Mouse (Mus musculus): Measurements from ENCODE around the gene Nrg3.
"Not testable (repeated sequence)": the region's sequence is repeated elsewhere in the genome, so short reads cannot be mapped to it uniquely, and the experiment has no call there.

The Nrg3 gene

GRCm38 (mm10) chr14:38628862-38629619, 843.8 kb downstream of the Nrg3 start:
- no peak for DNase-seq (ENCODE audit: low read depth, low spot score)

DNA sequence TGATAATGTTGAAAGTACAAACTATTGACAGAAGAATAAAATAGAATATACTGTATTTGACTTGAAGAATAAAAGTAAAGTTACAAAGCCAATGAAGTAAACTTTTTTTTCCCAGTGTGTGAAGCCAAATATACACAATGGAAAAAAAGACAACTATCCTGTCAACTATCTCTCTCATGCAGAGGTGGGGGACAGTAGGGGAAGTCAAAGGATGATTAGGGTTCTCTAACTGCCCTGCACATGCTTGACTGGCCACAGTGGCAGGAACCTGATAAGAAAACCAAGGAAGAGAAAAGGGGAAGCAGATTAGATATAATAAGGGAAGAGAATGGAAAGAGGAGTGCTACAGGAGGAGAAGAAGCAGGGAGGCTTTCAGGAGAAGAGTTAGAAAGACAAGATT, 855.9 kb downstream of the Nrg3 start:
- DNase-seq (ENCODE audit: low read depth, low spot score) = no peak

DNA sequence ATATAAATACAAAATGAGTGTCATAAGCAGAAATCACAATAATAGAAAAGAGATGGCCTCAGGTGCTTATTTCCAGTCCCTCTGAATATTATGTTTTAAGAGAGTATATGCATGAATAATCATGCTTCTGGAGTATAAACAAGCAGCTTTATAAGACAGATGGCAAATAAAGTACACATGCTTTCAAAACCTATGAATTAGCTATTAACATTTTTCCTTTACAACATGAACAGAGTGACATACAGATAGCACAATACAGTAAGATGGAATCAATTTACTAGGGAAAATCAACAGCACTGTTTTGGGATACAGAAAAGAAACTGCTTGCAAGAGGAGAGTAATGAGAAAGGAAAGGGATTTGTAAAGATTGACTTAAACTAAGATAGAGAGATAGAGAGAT, 875.2 kb downstream of the Nrg3 start:
- no peak for DNase-seq (ENCODE audit: low read depth, low spot score)

DNA sequence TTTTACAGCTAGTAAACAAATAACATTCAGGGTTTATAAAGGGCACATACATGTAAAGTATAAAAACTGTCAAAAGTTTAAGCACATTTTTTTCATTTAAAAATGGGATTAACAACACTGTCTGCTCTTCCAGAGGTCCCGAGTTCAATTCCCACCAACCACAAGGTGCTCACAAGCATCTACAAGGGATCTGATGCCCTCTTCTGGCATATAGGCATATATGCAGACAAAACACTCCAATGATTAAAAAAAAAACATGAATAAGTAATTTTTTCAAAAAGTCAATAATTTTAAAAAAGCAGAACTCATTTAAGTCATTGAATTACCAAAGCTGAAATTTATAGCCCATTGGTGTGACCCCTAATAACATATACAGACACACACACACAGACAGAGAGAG, 878.6 kb downstream of the Nrg3 start:
- no peak for DNase-seq (ENCODE audit: low read depth, low spot score)

DNA sequence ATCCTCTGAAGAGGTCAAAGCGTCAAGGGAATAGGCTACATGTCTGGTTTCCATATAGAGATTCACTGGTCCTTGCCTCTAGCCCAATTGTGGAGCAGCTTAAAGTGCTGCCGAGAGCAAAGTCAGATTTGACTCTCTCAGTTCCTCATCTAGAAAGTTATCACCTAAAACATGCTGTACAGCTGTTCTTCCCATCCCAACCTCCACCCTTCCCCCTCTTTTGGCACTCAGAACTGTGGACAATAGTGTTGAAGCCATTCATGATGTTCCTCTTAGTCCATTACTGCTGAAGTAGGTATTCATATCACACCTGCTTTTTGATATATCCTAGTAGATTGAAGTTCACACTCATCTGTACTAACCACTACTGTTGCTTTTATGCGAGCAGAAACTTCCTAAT, 896.1 kb downstream of the Nrg3 start:
- no peak for DNase-seq (ENCODE audit: low read depth, low spot score)

DNA sequence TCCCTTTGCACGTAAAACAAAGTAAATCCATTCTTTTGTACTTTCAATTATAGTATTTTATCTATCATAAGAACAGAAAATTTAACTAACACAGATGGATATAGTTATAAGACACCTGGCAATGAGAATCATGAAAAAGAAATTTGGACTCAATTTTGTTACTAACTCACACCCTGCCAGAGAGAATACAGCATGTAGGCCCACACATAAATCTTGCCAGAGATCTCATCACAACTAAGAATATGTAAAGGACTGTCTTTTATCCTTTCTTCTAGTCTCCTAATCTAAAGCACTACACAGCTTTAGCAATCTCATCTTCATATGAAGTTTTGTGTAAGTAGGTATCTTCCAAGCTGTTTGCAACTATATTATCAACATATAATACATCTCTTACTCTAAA, 904.7 kb downstream of the Nrg3 start:
- no peak for DNase-seq (ENCODE audit: low read depth, low spot score)

GRCm38 (mm10) chr14:38566182-38566581, 906.7 kb downstream of the Nrg3 start:
- no peak for DNase-seq (ENCODE audit: low read depth, low spot score)

- no peak for DNase-seq (ENCODE audit: low read depth, low spot score)
Measured at GRCm38 (mm10) chr14:38554636-38555035, 918.3 kb downstream of the Nrg3 start.

DNA sequence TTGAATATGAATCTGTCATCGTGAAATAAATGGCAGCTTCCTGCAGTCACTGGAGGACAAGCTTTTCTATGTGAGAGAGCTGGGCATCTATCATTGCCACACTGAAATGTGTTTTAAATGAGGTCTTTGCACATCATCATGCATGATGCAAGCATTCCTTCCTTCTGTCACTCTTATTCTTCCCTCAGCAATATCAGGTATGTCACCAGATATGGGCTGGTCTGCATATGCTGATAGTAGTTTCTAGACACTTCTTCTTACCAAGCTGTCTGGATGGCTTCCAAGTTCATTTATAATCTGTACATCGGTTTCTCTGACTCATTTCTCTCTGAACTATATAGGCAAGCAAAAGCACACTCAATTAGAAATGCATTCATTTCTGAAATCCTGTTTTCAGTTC, 925.6 kb downstream of the Nrg3 start:
- DNase-seq (ENCODE audit: low read depth, low spot score) = no peak

- no peak for DNase-seq (ENCODE audit: low read depth, low spot score)
Measured at GRCm38 (mm10) chr14:38535181-38535580, 937.7 kb downstream of the Nrg3 start.

GRCm38 (mm10) chr14:38533495-38533894, 939.4 kb downstream of the Nrg3 start:
- no peak for DNase-seq (ENCODE audit: low read depth, low spot score)

- no peak for DNase-seq (ENCODE audit: low read depth, low spot score)
Measured at GRCm38 (mm10) chr14:38516232-38516631, 956.7 kb downstream of the Nrg3 start.

- no peak for DNase-seq (ENCODE audit: low read depth, low spot score)
Measured at GRCm38 (mm10) chr14:38509016-38509415, 963.9 kb downstream of the Nrg3 start.

- no peak for DNase-seq (ENCODE audit: low read depth, low spot score)
Measured at GRCm38 (mm10) chr14:38494970-38495369, 977.9 kb downstream of the Nrg3 start.

- DNase-seq (ENCODE audit: low read depth, low spot score) = no peak
Measured at GRCm38 (mm10) chr14:38447086-38447485, 1025.8 kb downstream of the Nrg3 start.

DNA sequence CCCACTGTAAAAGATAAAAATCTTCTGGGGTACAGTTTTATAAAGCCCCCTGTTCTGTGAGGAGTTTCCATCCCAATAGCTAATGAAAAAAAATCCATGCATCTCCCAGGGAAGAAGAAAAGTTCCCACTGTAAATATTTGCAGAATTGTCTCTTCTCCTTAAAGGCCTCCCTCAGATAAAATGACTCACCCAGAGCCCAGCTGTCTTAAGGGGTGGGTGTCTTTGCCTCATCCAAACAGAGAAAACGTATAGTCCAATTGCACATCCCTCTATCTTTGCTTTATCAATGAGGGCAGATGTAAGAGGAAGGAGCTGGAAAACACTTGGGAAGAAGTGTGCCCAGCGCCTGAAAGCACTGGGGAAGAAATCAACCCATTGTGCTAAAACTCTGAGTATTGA, 1028.1 kb downstream of the Nrg3 start:
- no peak for DNase-seq (ENCODE audit: low read depth, low spot score)

DNA sequence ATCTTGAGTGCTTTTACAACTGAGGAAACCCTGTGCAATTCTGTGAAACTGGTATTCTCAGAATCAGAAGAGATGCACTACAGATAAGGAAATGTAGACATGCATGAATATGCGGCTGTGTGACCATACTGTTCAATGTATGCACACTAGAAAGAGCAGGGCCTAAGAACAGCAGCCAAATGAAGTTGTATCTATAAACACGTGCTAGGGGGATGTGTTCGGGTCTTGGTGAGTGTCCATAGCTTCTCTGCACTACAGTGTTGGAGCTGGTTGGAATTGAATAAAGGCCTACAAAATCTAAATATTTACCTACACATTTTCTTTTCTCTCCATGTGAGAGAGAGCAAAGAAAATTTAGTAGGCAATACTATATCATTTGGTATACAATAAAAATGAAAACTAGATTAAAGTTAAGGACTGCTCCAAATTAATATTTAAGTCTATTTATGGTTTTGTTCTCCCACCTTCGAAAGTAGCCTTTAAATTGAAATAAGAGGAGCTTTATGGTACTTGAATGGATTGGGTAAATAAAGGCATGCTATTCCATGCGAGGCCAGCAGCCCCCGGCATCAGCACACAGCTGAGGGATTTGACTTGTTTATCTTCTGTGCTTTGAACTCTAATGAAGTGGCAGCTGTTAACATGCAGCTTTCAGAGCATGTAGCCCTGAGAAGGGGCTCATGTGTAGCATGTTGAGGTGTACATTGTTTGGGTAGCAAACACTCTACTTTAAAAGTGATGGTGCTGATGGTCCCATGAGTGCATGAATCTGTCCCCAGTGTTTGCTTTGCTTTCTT, 1038.9 kb downstream of the Nrg3 start:
- no peak for DNase-seq (ENCODE audit: low read depth, low spot score)

DNA sequence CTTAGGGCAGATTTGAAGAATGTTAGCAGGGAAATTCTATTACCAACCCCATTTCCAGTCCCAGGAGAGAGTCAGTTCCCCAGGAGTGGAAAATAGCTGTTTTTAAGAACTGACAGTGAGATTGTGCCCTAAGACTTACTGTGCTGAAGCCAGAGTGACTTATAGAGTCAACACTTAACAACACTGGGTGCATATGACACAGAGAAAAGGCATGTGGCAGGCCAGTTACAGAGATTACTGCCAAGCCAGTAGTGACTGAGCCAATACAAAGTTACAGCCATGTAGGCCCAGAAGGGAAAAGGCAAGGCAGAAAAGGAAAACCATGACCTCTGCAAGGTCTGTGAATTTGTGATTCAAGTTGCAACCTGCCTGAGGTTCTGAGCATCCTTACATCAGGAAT, 1098.2 kb downstream of the Nrg3 start:
- no peak for DNase-seq (ENCODE audit: low read depth, low spot score)

- DNase-seq (ENCODE audit: low read depth, low spot score) = no peak
Measured at GRCm38 (mm10) chr14:38340967-38341366, 1131.9 kb downstream of the Nrg3 start.

DNA sequence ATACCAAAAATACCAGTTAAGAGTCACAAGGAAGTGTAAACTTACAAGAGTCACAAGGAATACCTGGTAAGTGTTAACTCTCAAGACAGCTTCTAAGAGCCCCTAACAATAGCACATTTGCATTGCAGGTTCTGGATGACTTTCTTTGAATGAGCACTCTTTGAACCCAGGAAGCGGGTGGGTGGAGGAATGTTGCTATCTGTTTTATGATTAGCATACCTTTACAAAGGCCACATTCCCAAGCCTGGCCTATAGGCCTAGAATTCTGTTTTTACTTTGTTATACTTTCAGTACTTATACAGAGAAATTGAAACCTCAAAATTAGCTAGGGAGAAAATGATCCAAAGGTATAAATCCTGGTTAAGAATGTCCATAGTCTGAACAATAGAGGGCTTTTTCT, 1150.0 kb downstream of the Nrg3 start:
- DNase-seq (ENCODE audit: low read depth, low spot score) = not testable (repeated sequence)

GRCm38 (mm10) chr14:38320619-38321340, 1152.1 kb downstream of the Nrg3 start:
- DNase-seq (ENCODE audit: low read depth, low spot score) = no peak
